Mouse (Mus musculus): ENCODE data around the gene Abhd14a.

- TF ChIP-seq CTCF (IDR thresholded peaks at IDR 0.05; ENCODE audit: low read depth, low read length), result no peak
- TF ChIP-seq TAL1 (conservative IDR thresholded peaks at IDR 0.05; ENCODE audit: low read depth, low read length), result no peak
Measured at GRCm38 (mm10) chr9:106452821-106453220, 5.3 kb upstream of the Abhd14a start.
